Mouse (Mus musculus) testis, adult 2 months (tissue): Measurements from ENCODE around the gene Wars. TPM values are rescaled to one million over a fixed set of nuclear protein-coding genes. Genes with fewer than 3 reads are reported as not detected.
A peak's percentile ranks its signal among the peaks of the same experiment; 100 is the strongest.

Experiments used
- H3K27ac ChIP-seq: fragments of 200-500 bp; 2 replicates; pipeline ENCODE4 v1.5.1; 2012; ENCODE audit warnings: low read depth, low read length; ENCODE audit not compliant: control insufficient read depth, insufficient read depth
- H3K27me3 ChIP-seq: fragments of 200-500 bp; 2 replicates; pipeline ENCODE4 v1.6.1; 2012; ENCODE audit warnings: mild to moderate bottlenecking, low read length, moderate library complexity; ENCODE audit not compliant: control insufficient read depth, insufficient read depth
- H3K36me3 ChIP-seq: fragments of 200-500 bp; 2 replicates; pipeline ENCODE4 v1.6.1; 2012; ENCODE audit warnings: mild to moderate bottlenecking, low read length; ENCODE audit not compliant: control insufficient read depth, insufficient read depth
- H3K4me1 ChIP-seq: fragments of 200-500 bp; 2 replicates; pipeline ENCODE4 v1.6.1; 2012; ENCODE audit warnings: low read length; ENCODE audit not compliant: control insufficient read depth, insufficient read depth
- H3K4me3 ChIP-seq: fragments of 200-500 bp; 2 replicates; pipeline ENCODE4 v1.5.1; 2012; ENCODE audit warnings: low read depth, mild to moderate bottlenecking, low read length, moderate library complexity, mixed read lengths; ENCODE audit not compliant: control insufficient read depth
- CTCF ChIP-seq: fragments of 200-500 bp; IDR thresholded peaks from 2 replicates; pipeline ENCODE4 v1.5.1; 2012; ENCODE audit warnings: low read depth, mild to moderate bottlenecking, inconsistent platforms, low read length, moderate library complexity; ENCODE audit not compliant: control insufficient read depth, insufficient read depth, insufficient replicate concordance
- POLR2A ChIP-seq: fragments of 200-500 bp; IDR thresholded peaks from 2 replicates; pipeline ENCODE4 v1.6.1; 2012; ENCODE audit warnings: low read depth, mild to moderate bottlenecking, inconsistent platforms, low read length, moderate library complexity; ENCODE audit not compliant: control insufficient read depth
- polyA plus RNA-seq: library from polyadenylated mRNA; depleted of rRNA; stranded (reverse); fragments of >200 nt; gene quantifications from 2 replicates; pipeline ENCODE4 v1.2.3, GENCODE M21; 2012

Wars gene
- polyA plus RNA-seq, 1 experiment = 27.4 TPM

DNA sequence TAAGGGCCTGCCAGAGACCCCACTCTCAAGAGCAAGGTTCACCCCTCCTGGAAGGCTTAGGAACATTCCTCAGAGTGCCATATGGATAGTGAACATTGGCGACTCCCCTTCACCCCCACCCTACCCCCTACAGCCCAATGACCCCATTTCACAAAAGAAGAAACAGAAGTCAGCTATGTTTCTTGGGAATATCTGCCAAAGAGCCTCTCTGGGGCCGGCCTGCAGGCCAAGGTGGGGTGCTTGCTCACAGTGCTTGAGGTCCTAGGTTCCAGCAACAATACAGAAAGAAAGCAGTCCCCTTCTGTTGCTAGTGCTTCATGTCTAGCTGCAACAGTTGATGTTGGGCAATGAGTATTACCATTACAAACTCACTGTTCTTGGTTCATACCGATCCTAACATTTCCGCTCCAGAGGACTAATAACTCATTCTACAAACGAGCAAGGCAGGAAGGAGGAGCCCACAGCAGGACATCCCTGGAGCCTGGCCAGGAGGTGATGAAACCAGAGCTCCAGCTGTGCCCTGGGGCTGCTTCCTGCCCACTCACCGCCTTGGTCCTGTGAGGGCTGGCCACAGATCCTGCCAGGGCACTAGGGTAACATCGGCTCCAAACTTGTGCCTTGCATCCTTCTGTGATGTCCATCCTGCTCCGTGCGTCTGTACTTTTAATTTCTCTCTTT lies 61.9 kb downstream of the Wars start:
- H3K27ac ChIP-seq = no peak overlapping the region
- H3K4me3 ChIP-seq = no peak overlapping the region
- peaks cover 26% of the 10 kb centered on the region for H3K4me1 ChIP-seq
- H3K36me3 ChIP-seq = no peaks in the 10 kb centered on the region
- TF ChIP-seq POLR2A (no peak), CTCF (no peak)
- H3K27me3 ChIP-seq = no peaks in the 10 kb centered on the region

- H3K36me3 ChIP-seq = no peaks in the 10 kb centered on the region
- no peak overlapping the region for H3K27ac ChIP-seq
- H3K27me3 ChIP-seq = no peaks in the 10 kb centered on the region
- peak overlapping the region; percentile 80 for H3K4me3 ChIP-seq
- H3K4me1 ChIP-seq = peaks cover 16% of the 10 kb centered on the region
- TF ChIP-seq POLR2A = no peak
Measured at GRCm38 (mm10) chr12:108830358-108830757, 63.6 kb downstream of the Wars start.

- Histone ChIP-seq H3K4me3 (peak overlapping the region; percentile 80), H3K36me3 (no peaks in the 10 kb centered on the region), H3K27ac (no peak overlapping the region), H3K27me3 (no peaks in the 10 kb centered on the region), H3K4me1 (peaks cover 10% of the 10 kb centered on the region)
- no peak for TF ChIP-seq CTCF
- TF ChIP-seq POLR2A = no peak
Measured at GRCm38 (mm10) chr12:108829636-108830035, 64.3 kb downstream of the Wars start.

- H3K36me3 ChIP-seq = no peaks in the 10 kb centered on the region
- peaks cover 9% of the 10 kb centered on the region for H3K4me1 ChIP-seq
- H3K4me3 ChIP-seq = no peak overlapping the region
- no peaks in the 10 kb centered on the region for H3K27me3 ChIP-seq
- H3K27ac ChIP-seq = no peak overlapping the region
- no peak for TF ChIP-seq POLR2A
- TF ChIP-seq CTCF = no peak
Measured at GRCm38 (mm10) chr12:108827641-108828040, 66.3 kb downstream of the Wars start.

DNA sequence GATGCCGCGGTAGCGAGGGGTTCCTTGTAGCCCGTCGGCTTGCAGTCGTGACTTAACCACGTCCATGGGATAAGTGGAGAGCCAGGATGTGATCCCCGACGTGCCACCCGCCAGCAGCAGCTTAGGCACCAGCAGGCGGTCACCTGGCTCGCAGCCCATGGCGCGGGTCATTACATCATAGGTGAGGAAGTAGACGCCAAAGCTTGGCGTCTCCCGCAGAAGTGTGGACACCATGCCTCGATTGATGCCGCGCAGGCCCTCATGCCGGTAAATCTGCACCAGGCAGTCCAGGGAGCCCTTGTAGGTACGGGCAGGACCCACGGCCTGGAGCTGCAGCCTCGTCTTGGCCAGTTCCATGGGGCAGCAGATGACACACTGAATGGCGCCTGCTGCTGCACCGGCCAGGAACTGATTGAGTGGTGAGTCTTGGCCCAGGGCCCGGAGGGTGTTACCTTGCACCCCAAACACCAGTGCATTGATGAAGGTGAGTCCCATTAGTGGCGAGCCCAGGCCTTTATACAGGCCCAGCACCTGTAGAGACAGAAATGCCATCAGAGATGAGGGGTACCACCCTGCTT lies 66.9 kb downstream of the Wars start:
- no peaks in the 10 kb centered on the region for H3K36me3 ChIP-seq
- H3K27ac ChIP-seq = no peak overlapping the region
- no peak overlapping the region for H3K4me3 ChIP-seq
- TF ChIP-seq CTCF (no peak), POLR2A (no peak)
- no peaks in the 10 kb centered on the region for H3K27me3 ChIP-seq
- H3K4me1 ChIP-seq = peaks cover 9% of the 10 kb centered on the region

DNA sequence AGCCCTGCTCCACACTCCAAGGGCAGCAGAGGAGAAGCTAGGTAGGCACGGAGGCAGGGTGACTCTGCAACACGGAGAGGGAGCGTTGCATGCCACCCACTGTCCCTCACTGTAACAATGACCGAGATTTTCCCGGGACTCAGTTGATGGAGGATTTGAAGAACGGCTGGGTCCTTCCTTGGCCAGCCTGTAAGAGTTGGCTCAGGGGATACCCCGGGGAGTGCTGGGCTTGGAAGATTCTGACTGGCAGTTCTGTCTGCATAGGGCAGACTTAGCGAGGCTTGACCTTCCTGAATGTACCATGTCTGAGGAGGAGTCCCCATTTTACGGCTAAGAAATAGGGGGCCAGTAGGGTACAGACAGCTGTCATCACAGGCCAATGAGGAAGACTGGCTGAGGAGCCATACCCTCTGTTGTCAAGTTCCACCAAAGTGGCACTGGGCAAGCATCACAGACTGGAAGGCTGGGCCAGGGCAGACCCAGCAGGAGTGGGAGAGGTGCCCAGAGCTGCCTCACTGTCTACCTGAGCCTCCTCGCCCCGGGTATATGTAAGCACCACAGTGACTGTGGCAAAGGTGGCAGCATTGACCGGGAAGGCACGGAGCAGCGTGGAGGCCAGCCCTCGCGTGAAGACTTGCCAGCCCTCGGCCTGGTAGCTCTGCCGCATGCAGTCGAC lies 67.6 kb downstream of the Wars start:
- Histone ChIP-seq H3K4me1 (peaks cover 9% of the 10 kb centered on the region), H3K27ac (no peak overlapping the region), H3K27me3 (no peaks in the 10 kb centered on the region), H3K36me3 (no peaks in the 10 kb centered on the region), H3K4me3 (no peak overlapping the region)
- TF ChIP-seq CTCF (no peak), POLR2A (no peak)

- H3K27ac ChIP-seq = no peak overlapping the region
- H3K4me3 ChIP-seq = no peak overlapping the region
- TF ChIP-seq POLR2A = no peak
- no peak for TF ChIP-seq CTCF
- H3K36me3 ChIP-seq = no peaks in the 10 kb centered on the region
- H3K4me1 ChIP-seq = peaks cover 6% of the 10 kb centered on the region
- H3K27me3 ChIP-seq = no peaks in the 10 kb centered on the region
Measured at GRCm38 (mm10) chr12:108825561-108826224, 68.3 kb downstream of the Wars start.
